Mouse (Mus musculus): ENCODE data around the gene Bola1. TPM values are rescaled to one million over a fixed set of nuclear protein-coding genes. Genes with fewer than 3 reads are reported as not detected.
"Not testable (repeated sequence)": the region's sequence is repeated elsewhere in the genome, so short reads cannot be mapped to it uniquely, and the experiment has no call there.

The Bola1 gene
- polyA plus RNA-seq, 1 experiment = 12.7 TPM

- WGBS = 0% methylated on average over 43 of the region's 88 CpGs
Measured at GRCm38 (mm10) chr3:96245003-96245886, 25.7 kb upstream of the Bola1 start, which contains the start of gene Hist2h2aa1. Gene Hist2h2aa1 (plus strand): TSS chr3:96245497.

DNA sequence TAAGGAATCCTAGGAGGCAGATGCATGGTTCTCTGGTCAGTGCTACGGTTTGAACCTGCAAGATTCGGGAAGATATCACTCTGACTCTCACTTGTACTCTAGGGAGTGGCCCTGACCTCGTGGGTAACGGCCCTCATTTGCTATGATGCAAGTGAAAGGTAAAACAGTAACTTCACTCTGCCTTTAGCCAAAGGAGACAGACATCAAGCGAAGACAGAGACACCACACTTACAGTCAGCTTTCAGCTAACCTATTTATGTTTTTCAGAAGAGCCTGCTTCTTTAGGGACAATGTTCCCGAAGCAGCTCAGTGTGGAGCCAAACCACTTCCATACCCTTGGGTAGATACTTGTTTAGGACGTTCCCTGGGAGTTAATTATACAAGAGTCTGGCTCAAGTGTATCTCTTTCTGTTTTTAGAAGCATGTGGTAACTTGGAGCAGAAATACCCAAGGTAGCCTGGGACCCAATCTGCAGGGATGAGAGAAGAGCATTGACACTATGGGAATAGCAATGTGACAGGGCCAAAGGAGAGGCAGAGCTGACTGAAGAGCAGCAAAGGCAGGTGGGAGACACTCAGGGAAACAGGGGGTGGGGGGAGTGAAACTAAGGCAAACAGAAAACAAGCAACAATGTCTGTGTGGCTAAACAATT, 24.5 kb upstream of the Bola1 start:
- TF ChIP-seq POLR2A (IDR thresholded peaks at IDR 0.05; ENCODE audit: borderline replicate concordance, control insufficient read depth, low read depth, low read length) = no peak
- no peak for TF ChIP-seq CTCF (IDR thresholded peaks at IDR 0.05; ENCODE audit: control insufficient read depth, insufficient read depth, low read length)
- 48% methylated on average over 7 of the region's 7 CpGs for WGBS
- Histone ChIP-seq H3K27ac (ENCODE audit: control insufficient read depth, insufficient read depth, low read depth, low read length, poor library complexity) (peak overlapping the region; percentile 94), H3K4me1 (ENCODE audit: control insufficient read depth, insufficient read depth, low read length) (peaks cover 5% of the 10 kb centered on the region), H3K4me3 (replicated peaks; ENCODE audit: control insufficient read depth, low read depth, low read length) (peak overlapping the region; percentile 82)

More at GRCm38 (mm10) chr3:96245003-96245886, 25.7 kb upstream of the Bola1 start, which contains the start of gene Hist2h2aa1:
- H3K4me1 ChIP-seq (ENCODE audit: control insufficient read depth, insufficient read depth, low read length) = not testable (repeated sequence)
- Histone ChIP-seq H3K27ac (ENCODE audit: control insufficient read depth, insufficient read depth, low read depth, low read length, poor library complexity) (peak within 1 kb of the TSS; percentile 98), H3K4me3 (replicated peaks; ENCODE audit: control insufficient read depth, low read depth, low read length) (peak within 1 kb of the TSS; percentile 82)
- peak; percentile 55 for TF ChIP-seq POLR2A (IDR thresholded peaks at IDR 0.05; ENCODE audit: borderline replicate concordance, control insufficient read depth, low read depth, low read length)

- TF ChIP-seq CTCF (IDR thresholded peaks at IDR 0.05; ENCODE audit: control insufficient read depth, insufficient read depth, low read length) (no peak), POLR2A (IDR thresholded peaks at IDR 0.05; ENCODE audit: borderline replicate concordance, control insufficient read depth, low read depth, low read length) (no peak)
- Histone ChIP-seq H3K4me3 (replicated peaks; ENCODE audit: control insufficient read depth, low read depth, low read length) (no peak overlapping the region), H3K4me1 (ENCODE audit: control insufficient read depth, insufficient read depth, low read length) (peaks cover 4% of the 10 kb centered on the region), H3K27ac (ENCODE audit: control insufficient read depth, insufficient read depth, low read depth, low read length, poor library complexity) (peak overlapping the region; percentile 46; the same call in 1 of the 2 replicates)
- WGBS = 82% methylated on average over 9 of the region's 9 CpGs
Measured at GRCm38 (mm10) chr3:96240799-96241197, 21.3 kb upstream of the Bola1 start.

GRCm38 (mm10) chr3:96239949-96240798, 20.7 kb upstream of the Bola1 start, which contains the start of gene Hist2h2aa2:
Gene Hist2h2aa2 (minus strand): TSS chr3:96240276.
- Histone ChIP-seq H3K4me3 (replicated peaks; ENCODE audit: control insufficient read depth, low read depth, low read length) (peak within 1 kb of the TSS; percentile 76), H3K27ac (ENCODE audit: control insufficient read depth, insufficient read depth, low read depth, low read length, poor library complexity) (peak within 1 kb of the TSS; percentile 95)
- TF ChIP-seq POLR2A (IDR thresholded peaks at IDR 0.05; ENCODE audit: borderline replicate concordance, control insufficient read depth, low read depth, low read length) = peak; percentile 64
- not testable (repeated sequence) for H3K4me1 ChIP-seq (ENCODE audit: control insufficient read depth, insufficient read depth, low read length)
- WGBS = 2% methylated on average over 44 of the region's 85 CpGs

DNA sequence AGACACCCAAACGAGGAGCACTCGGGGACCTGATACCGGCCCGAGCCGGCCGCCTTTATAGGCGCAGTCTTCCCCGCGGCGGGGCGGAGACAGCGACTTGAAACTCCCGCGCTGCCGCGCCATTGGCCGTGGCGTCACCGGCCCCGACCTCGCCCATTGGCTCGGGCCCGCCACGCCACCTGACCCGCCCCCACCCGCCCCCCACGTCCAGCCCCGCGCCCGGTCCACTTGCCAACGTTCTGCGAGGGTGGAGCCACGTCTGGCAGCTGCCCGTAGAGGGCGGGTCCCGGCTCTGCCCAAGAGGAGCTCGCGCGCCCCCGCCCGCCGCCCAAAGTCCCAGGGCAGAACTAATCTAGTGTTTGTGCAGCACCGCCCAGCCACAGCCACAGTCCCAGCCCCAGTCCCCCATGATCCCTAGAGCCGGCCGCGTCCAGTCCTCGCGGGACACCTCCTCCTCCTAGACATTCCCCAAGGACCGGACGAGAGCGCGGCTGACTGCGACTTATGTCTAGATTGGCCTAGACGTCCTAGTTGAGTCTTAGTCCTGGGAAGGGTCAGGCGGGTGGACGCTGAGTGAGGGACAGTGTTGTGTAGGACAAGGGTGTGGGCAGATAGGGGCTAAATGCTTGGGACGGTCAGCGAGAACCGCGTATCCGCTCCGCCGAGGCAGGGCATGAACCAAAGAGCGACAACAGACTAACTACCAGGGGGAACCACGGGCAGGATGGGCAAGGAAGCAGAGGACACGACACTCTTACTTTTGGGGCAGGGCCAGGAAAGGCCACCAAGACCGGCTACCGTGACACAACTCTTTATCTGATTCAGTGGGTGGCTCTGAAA, 19.7 kb upstream of the Bola1 start, which contains the start of gene Hist2h3c2:
Gene Hist2h3c2 (minus strand): TSS at position 174 of the 840 bp plus-strand sequence.
- H3K4me1 ChIP-seq (ENCODE audit: control insufficient read depth, insufficient read depth, low read length) = not testable (repeated sequence)
- peak within 1 kb of the TSS; percentile 97 for H3K27ac ChIP-seq (ENCODE audit: control insufficient read depth, insufficient read depth, low read depth, low read length, poor library complexity)
- TF ChIP-seq POLR2A (IDR thresholded peaks at IDR 0.05; ENCODE audit: borderline replicate concordance, control insufficient read depth, low read depth, low read length) = peak; percentile 57; the same call in 1 of the 2 replicates
- WGBS = 0% methylated on average over 27 of the region's 68 CpGs
- peak within 1 kb of the TSS; percentile 76 for H3K4me3 ChIP-seq (replicated peaks; ENCODE audit: control insufficient read depth, low read depth, low read length)

DNA sequence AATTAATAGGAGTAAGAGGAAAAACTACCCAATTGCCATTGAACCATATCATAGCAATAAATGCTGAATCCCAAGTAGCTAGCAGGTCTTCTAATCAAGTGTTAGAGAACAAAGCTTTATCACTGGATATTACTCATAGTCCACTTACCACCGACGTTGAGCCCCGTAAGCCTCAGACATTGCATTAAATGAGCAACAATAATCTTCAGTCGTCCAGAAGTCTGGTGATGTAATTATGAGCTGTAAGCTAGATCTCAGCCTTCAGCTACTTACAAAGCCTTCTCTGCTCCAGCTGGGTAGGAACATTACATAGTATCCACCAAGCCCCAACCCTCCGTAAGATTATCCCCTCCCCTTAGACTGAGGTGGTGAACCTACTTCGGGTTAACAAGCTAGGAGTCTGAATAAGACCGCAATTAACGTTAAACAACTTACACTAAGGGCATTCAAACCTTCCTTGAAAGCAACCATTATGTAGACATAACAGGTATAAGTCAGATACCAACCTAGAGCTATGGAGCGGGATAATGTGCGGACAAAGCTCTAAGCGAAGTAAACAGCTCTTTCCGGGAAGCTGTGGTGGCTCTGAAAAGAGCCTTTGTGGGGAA, 18.5 kb upstream of the Bola1 start:
- peak overlapping the region; percentile 60 for H3K4me3 ChIP-seq (replicated peaks; ENCODE audit: control insufficient read depth, low read depth, low read length)
- no peaks in the 10 kb centered on the region; the same call in none of the 2 replicates for H3K4me1 ChIP-seq (ENCODE audit: control insufficient read depth, insufficient read depth, low read length)
- peak overlapping the region; percentile 97 for H3K27ac ChIP-seq (ENCODE audit: control insufficient read depth, insufficient read depth, low read depth, low read length, poor library complexity)
- WGBS = 2% methylated on average over 12 of the region's 12 CpGs
- TF ChIP-seq POLR2A (IDR thresholded peaks at IDR 0.05; ENCODE audit: borderline replicate concordance, control insufficient read depth, low read depth, low read length) = no peak
- TF ChIP-seq CTCF (IDR thresholded peaks at IDR 0.05; ENCODE audit: control insufficient read depth, insufficient read depth, low read length) = no peak

All from bone marrow, adult 2 months (tissue).